Mouse (Mus musculus) embryo, embryonic 11.5 days (tissue): ENCODE measurements at regions not wholly inside any gene's neighbourhood (a gene's known extent, or its start where the extent isn't known, plus 50 kb on each side); places are given as distances from the start of the nearest gene placed in this dataset.

ENCODE experiments used
- DNase-seq: peaks from one replicate; pipeline ENCODE4 v3.0.0-alpha.2; 2012; ENCODE audit warnings: low read depth, low spot score

- no peak for DNase-seq
These were observed 171.2 kb downstream of the 4933412E24Rik start for GRCm38 (mm10) chr15:59845158-59845739.

GRCm38 (mm10) chr15:59836631-59837030, 179.8 kb downstream of the 4933412E24Rik start:
- DNase-seq = no peak

GRCm38 (mm10) chr15:59833232-59833631, 183.2 kb downstream of the 4933412E24Rik start:
- no peak for DNase-seq

GRCm38 (mm10) chr15:59831481-59831880, 184.9 kb downstream of the 4933412E24Rik start:
- DNase-seq = no peak

- DNase-seq = no peak
These were observed 185.6 kb downstream of the 4933412E24Rik start for GRCm38 (mm10) chr15:59830553-59831462.

GRCm38 (mm10) chr15:59828421-59828820, 188.0 kb downstream of the 4933412E24Rik start:
- peak; percentile 56 for DNase-seq

- DNase-seq = no peak
These were observed 190.1 kb downstream of the 4933412E24Rik start for GRCm38 (mm10) chr15:59826164-59826950.

GRCm38 (mm10) chr15:59823921-59824320, 192.5 kb downstream of the 4933412E24Rik start:
- DNase-seq = no peak

GRCm38 (mm10) chr15:59822995-59823681, 193.3 kb downstream of the 4933412E24Rik start:
- no peak for DNase-seq

- no peak for DNase-seq
These were observed 196.1 kb downstream of the 4933412E24Rik start for GRCm38 (mm10) chr15:59820317-59820716.

GRCm38 (mm10) chr15:59816031-59816430, 200.4 kb downstream of the 4933412E24Rik start:
- no peak for DNase-seq

GRCm38 (mm10) chr15:59811566-59811965, 204.8 kb downstream of the 4933412E24Rik start:
- DNase-seq = no peak

- no peak for DNase-seq
These were observed 207.1 kb downstream of the 4933412E24Rik start for GRCm38 (mm10) chr15:59809361-59809760.

- no peak for DNase-seq
These were observed 208.7 kb downstream of the 4933412E24Rik start for GRCm38 (mm10) chr15:59807723-59808122.

- no peak for DNase-seq
These were observed 210.6 kb downstream of the 4933412E24Rik start for GRCm38 (mm10) chr15:59805771-59806170.

GRCm38 (mm10) chr15:59804821-59805220, 211.6 kb downstream of the 4933412E24Rik start:
- DNase-seq = no peak

GRCm38 (mm10) chr15:59804394-59804793, 212.0 kb downstream of the 4933412E24Rik start:
- DNase-seq = no peak

- no peak for DNase-seq
These were observed 214.1 kb downstream of the 4933412E24Rik start for GRCm38 (mm10) chr15:59802276-59802675.

GRCm38 (mm10) chr15:59799124-59799815, 217.1 kb downstream of the 4933412E24Rik start:
- DNase-seq = no peak

- DNase-seq = no peak
These were observed 217.9 kb downstream of the 4933412E24Rik start for GRCm38 (mm10) chr15:59798486-59798885.

- no peak for DNase-seq
These were observed 220.7 kb downstream of the 4933412E24Rik start for GRCm38 (mm10) chr15:59795717-59796116.
